Mouse (Mus musculus) olfactory bulb, adult 2 months (tissue): ENCODE measurements around the gene Il15. TPM values are rescaled to one million over a fixed set of nuclear protein-coding genes. Genes with fewer than 3 reads are reported as not detected.

Source experiments
- H3K27ac ChIP-seq: fragments of 200-500 bp; 2 replicates; pipeline ENCODE4 v1.5.1; 2012; ENCODE audit warnings: low read depth, low read length; ENCODE audit not compliant: insufficient read depth
- H3K4me1 ChIP-seq: fragments of 200-500 bp; 2 replicates; pipeline ENCODE4 v1.6.1; 2012; ENCODE audit warnings: low read length; ENCODE audit not compliant: control insufficient read depth, insufficient read depth
- H3K4me3 ChIP-seq: fragments of 200-500 bp; 2 replicates; pipeline ENCODE4 v1.5.1; 2012; ENCODE audit warnings: mild to moderate bottlenecking, low read depth, low read length, moderate library complexity; ENCODE audit not compliant: insufficient read depth
- CTCF ChIP-seq: fragments of 200-500 bp; IDR thresholded peaks from 2 replicates; pipeline ENCODE4 v1.5.1; 2012; ENCODE audit warnings: low read depth, mild to moderate bottlenecking, low read length, moderate library complexity; ENCODE audit not compliant: insufficient read depth
- POLR2A ChIP-seq: fragments of 200-500 bp; IDR thresholded peaks from 2 replicates; pipeline ENCODE4 v1.6.1; 2012; ENCODE audit warnings: mild to moderate bottlenecking, low read depth, low read length, moderate library complexity; ENCODE audit not compliant: insufficient read depth
- WGBS: fragments of 180-500 bp; shearing (Covaris S2); methylation state at CpG from one replicate; pipeline ENCODE4 v1.1.7; 2018; 5-methylcytosine and 5-hydroxymethylcytosine counted together
- polyA plus RNA-seq: library from polyadenylated mRNA; stranded (reverse); fragments of >200 nt; gene quantifications from 2 replicates; pipeline ENCODE4 v1.2.4, GENCODE M21; 2012; ENCODE audit warnings: low replicate concordance; ENCODE audit not compliant: missing spikeins, insufficient read depth, insufficient read length

The Il15 gene
- polyA plus RNA-seq, 1 experiment: not detected

GRCm38 (mm10) chr8:82401059-82401458 lies 2.0 kb downstream of the Il15 start:
- no peak overlapping the region for H3K27ac ChIP-seq
- no peak for TF ChIP-seq CTCF
- TF ChIP-seq POLR2A: no peak

GRCm38 (mm10) chr8:82400376-82400775 lies 2.6 kb downstream of the Il15 start:
- Histone ChIP-seq H3K4me3 (no peak overlapping the region), H3K4me1 (peaks cover 11% of the 10 kb centered on the region), H3K27ac (no peak overlapping the region)
- TF ChIP-seq CTCF: no peak
- TF ChIP-seq POLR2A: no peak
- 53% methylated on average over 2 of the region's 2 CpGs for WGBS

More at GRCm38 (mm10) chr8:82401059-82401458, 2.0 kb downstream of the Il15 start:
- H3K4me3 ChIP-seq: no peak overlapping the region
- H3K4me1 ChIP-seq: peaks cover 11% of the 10 kb centered on the region
- WGBS: 70% methylated on average over 2 of the region's 2 CpGs

GRCm38 (mm10) chr8:82398546-82398945 lies 4.5 kb downstream of the Il15 start:
- Histone ChIP-seq H3K4me1 (peaks cover 11% of the 10 kb centered on the region), H3K27ac (no peak overlapping the region), H3K4me3 (no peak overlapping the region)
- WGBS: 94% methylated on average over 2 of the region's 2 CpGs
- TF ChIP-seq POLR2A (no peak), CTCF (no peak)

- Histone ChIP-seq H3K4me1 (no peaks in the 10 kb centered on the region), H3K4me3 (no peak overlapping the region), H3K27ac (no peak overlapping the region)
- TF ChIP-seq CTCF: no peak
- TF ChIP-seq POLR2A: no peak
Observed at GRCm38 (mm10) chr8:82391258-82391657, 11.8 kb downstream of the Il15 start.

GRCm38 (mm10) chr8:82388356-82388902 lies 14.6 kb downstream of the Il15 start:
- no peak overlapping the region for H3K27ac ChIP-seq
- TF ChIP-seq CTCF (no peak), POLR2A (no peak)
- 100% methylated on average over 1 of the region's 1 CpGs for WGBS
- H3K4me3 ChIP-seq: no peak overlapping the region
- no peaks in the 10 kb centered on the region for H3K4me1 ChIP-seq

GRCm38 (mm10) chr8:82387614-82388013 lies 15.4 kb downstream of the Il15 start:
- H3K27ac ChIP-seq: no peak overlapping the region
- H3K4me1 ChIP-seq: no peaks in the 10 kb centered on the region
- H3K4me3 ChIP-seq: no peak overlapping the region
- TF ChIP-seq CTCF (no peak), POLR2A (no peak)
- WGBS: 84% methylated on average over 1 of the region's 1 CpGs

GRCm38 (mm10) chr8:82385867-82386266 lies 17.2 kb downstream of the Il15 start:
- H3K4me1 ChIP-seq: no peaks in the 10 kb centered on the region
- no peak overlapping the region for H3K27ac ChIP-seq
- TF ChIP-seq POLR2A (no peak), CTCF (no peak)
- no peak overlapping the region for H3K4me3 ChIP-seq

- WGBS: 45% methylated on average over 11 of the region's 11 CpGs
- Histone ChIP-seq H3K4me1 (no peaks in the 10 kb centered on the region), H3K4me3 (no peak overlapping the region), H3K27ac (no peak overlapping the region)
- TF ChIP-seq CTCF: no peak
- no peak for TF ChIP-seq POLR2A
Observed at GRCm38 (mm10) chr8:82384458-82385234, 18.4 kb downstream of the Il15 start.

GRCm38 (mm10) chr8:82383346-82383745 lies 19.7 kb downstream of the Il15 start:
- WGBS: 86% methylated on average over 3 of the region's 3 CpGs
- Histone ChIP-seq H3K27ac (no peak overlapping the region), H3K4me1 (no peaks in the 10 kb centered on the region), H3K4me3 (no peak overlapping the region)
- TF ChIP-seq CTCF: no peak
- no peak for TF ChIP-seq POLR2A

GRCm38 (mm10) chr8:82382316-82382715 lies 20.7 kb downstream of the Il15 start:
- H3K4me1 ChIP-seq: no peaks in the 10 kb centered on the region
- H3K27ac ChIP-seq: no peak overlapping the region
- H3K4me3 ChIP-seq: no peak overlapping the region
- 75% methylated on average over 2 of the region's 2 CpGs for WGBS
- TF ChIP-seq POLR2A: no peak
- no peak for TF ChIP-seq CTCF
